In the genomic region with DNA sequence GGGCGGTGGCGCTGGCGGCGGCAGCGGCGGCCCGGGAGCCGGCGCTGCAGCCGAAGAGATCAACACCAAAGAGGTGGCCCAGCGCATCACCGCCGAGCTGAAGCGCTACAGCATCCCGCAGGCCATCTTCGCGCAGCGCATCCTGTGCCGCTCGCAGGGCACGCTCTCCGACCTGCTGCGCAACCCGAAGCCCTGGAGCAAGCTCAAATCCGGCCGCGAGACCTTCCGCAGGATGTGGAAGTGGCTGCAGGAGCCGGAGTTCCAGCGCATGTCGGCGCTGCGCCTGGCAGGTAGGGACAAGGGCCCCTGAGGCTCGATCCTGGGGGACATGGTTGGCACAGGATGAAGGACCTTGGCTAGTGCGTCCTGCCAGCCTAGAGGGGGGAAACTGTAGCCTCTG, we compare ENCODE assay signal across 10 mouse cellular contexts. TPM values are rescaled to one million over a fixed set of nuclear protein-coding genes. Genes with fewer than 3 reads are reported as not detected.
A peak's percentile ranks its signal among the peaks of the same experiment; 100 is the strongest.
DNase-seq lines count a peak whose midpoint lies in the region; ATAC-seq and TF ChIP-seq lines count a peak whose summit lies in the region.
"Had no signal": no experiment of that assay in that cellular context is flagged by ENCODE, and none has a peak within 500 bp of the region (broad histone marks: within the 10 kb centered on the region; RNA-seq: fewer than 3 reads in every experiment).

No protein-coding gene starts in this region.

- H3K9me3 ChIP-seq in E14TG2a.4 (ENCODE audit: low read length), result no peaks in the 10 kb centered on the region
- H3K9me3 ChIP-seq in hindbrain, embryonic 11.5 days (ENCODE audit: control insufficient read depth, low read length), result no peaks in the 10 kb centered on the region
- H3K9me3 ChIP-seq in liver, embryonic 16.5 days (replicated peaks; ENCODE audit: control insufficient read depth, low read length), result no peaks in the 10 kb centered on the region

- H3K27ac ChIP-seq in hindbrain, embryonic 11.5 days (ENCODE audit: low read depth, low read length), result peak overlapping the region; percentile 58
- no peak overlapping the region for H3K27ac ChIP-seq in liver, embryonic 16.5 days (ENCODE audit: low read length)

- no peak for ATAC-seq in CD4-positive, CD25-positive, alpha-beta regulatory T cell, adult 4 months
- ATAC-seq in hindbrain, embryonic 11.5 days (ENCODE audit: low FRiP score), result no peak
- no peak for ATAC-seq in liver, embryonic 16.5 days (ENCODE audit: low read depth)
- no peak for ATAC-seq in erythroblast, adult 5-6 weeks (replicated peaks; ENCODE audit: low FRiP score, poor library complexity, severe bottlenecking)

- no peak for TF ChIP-seq CTCF in E14TG2a.4 (conservative IDR thresholded peaks at IDR 0.05; ENCODE audit: low read length)

- WGBS in hindbrain, embryonic 11.5 days, result under 1% methylated on average over 34 of the region's 35 CpGs
- WGBS in liver, embryonic 16.5 days (ENCODE audit: insufficient replicate concordance), result under 1% methylated on average over 32 of the region's 35 CpGs

- peak overlapping the region; percentile 51; the same call in 1 of the 2 replicates for H3K4me2 ChIP-seq in hindbrain, embryonic 11.5 days (replicated peaks; ENCODE audit: low read depth, low read length)
- H3K4me2 ChIP-seq in liver, embryonic 16.5 days (ENCODE audit: low read depth, low read length), result peak overlapping the region; percentile 37

- peak overlapping the region; percentile 51 for H3K9ac ChIP-seq in hindbrain, embryonic 11.5 days (ENCODE audit: low read depth, low read length)
- H3K9ac ChIP-seq in liver, embryonic 16.5 days (ENCODE audit: low read depth, low read length), result no peak overlapping the region

- peaks cover 98% of the 10 kb centered on the region for H3K27me3 ChIP-seq in E14TG2a.4 (ENCODE audit: insufficient read depth, low read length)
- peaks cover 98% of the 10 kb centered on the region for H3K27me3 ChIP-seq in hindbrain, embryonic 11.5 days (ENCODE audit: control insufficient read depth, insufficient read depth, low read length)
- H3K27me3 ChIP-seq in liver, embryonic 16.5 days (ENCODE audit: control insufficient read depth, insufficient read depth, low read depth, low read length), result peaks cover 99% of the 10 kb centered on the region

- peaks cover 48% of the 10 kb centered on the region for H3K4me1 ChIP-seq in E14TG2a.4 (replicated peaks; ENCODE audit: low read depth, low read length)
- peaks cover 13% of the 10 kb centered on the region for H3K4me1 ChIP-seq in hindbrain, embryonic 11.5 days (replicated peaks; ENCODE audit: control insufficient read depth, insufficient read depth, low read length)
- H3K4me1 ChIP-seq in liver, embryonic 16.5 days (ENCODE audit: control insufficient read depth, low read depth, low read length), result peaks cover 15% of the 10 kb centered on the region

- H3K36me3 ChIP-seq in E14TG2a.4 (ENCODE audit: insufficient read depth, low read length), result no peaks in the 10 kb centered on the region
- H3K36me3 ChIP-seq in hindbrain, embryonic 11.5 days (ENCODE audit: control insufficient read depth, insufficient read depth, low read length), result no peaks in the 10 kb centered on the region
- H3K36me3 ChIP-seq in liver, embryonic 16.5 days (ENCODE audit: control insufficient read depth, insufficient read depth), result no peaks in the 10 kb centered on the region

- H3K4me3 ChIP-seq in E14TG2a.4 (replicated peaks; ENCODE audit: low read length), result peak overlapping the region; percentile 60
- H3K4me3 ChIP-seq in hindbrain, embryonic 11.5 days (ENCODE audit: low read depth, low read length), result peak overlapping the region; percentile 40
- H3K4me3 ChIP-seq in liver, embryonic 16.5 days (ENCODE audit: low read depth, low read length), result peak overlapping the region; percentile 8; the same call in 1 of the 2 replicates
- H3K4me3 ChIP-seq: erythroblast, embryonic 14.5 days had no signal

- DNase-seq in CD4-positive, CD25-positive, alpha-beta regulatory T cell, adult 2 months (ENCODE audit: low read depth, low spot score), result peak; percentile 40
- no peak for DNase-seq in hindbrain, embryonic 11.5 days (ENCODE audit: low spot score)
- no peak for DNase-seq in retina, embryonic 14.5 days (ENCODE audit: low spot score)
- no peak for DNase-seq in yolk sac, embryonic 10.5 days (ENCODE audit: low spot score)
- DNase-seq: adrenal gland, postnatal 25 days had no signal

RNA-seq across cellular contexts. Expression of a gene that starts 1.3 kb away (rescaled TPM):
- not detected for polyA plus RNA-seq in CD4-positive, CD25-positive, alpha-beta regulatory T cell, adult 4 months (2017; shearing (Covaris generic))
- polyA plus RNA-seq in hindbrain, embryonic 11.5 days (2014; fragmentation: Nextera tagmentation; extraction: Ambion mirVana), result 2.1 and 3.5 TPM in 2 replicates
- 0.02 TPM in 1 of 2 replicates, not detected in the other for polyA plus RNA-seq in liver, embryonic 16.5 days (2015; fragmentation: Nextera tagmentation; extraction: Ambion mirVana)
- not detected in 2 replicates for total RNA-seq in erythroblast, adult 5-6 weeks (2015; ENCODE audit: low replicate concordance)
- not detected in 2 replicates for total RNA-seq in erythroblast, adult 5-6 weeks (2017; ENCODE audit: low replicate concordance)
- total RNA-seq: adrenal gland, postnatal 25 days had no signal
- polyA plus RNA-seq: erythroblast, embryonic 14.5 days had no signal

RNA-seq across cellular contexts. Expression of a gene that starts 43.0 kb away (rescaled TPM):
- polyA plus RNA-seq in CD4-positive, CD25-positive, alpha-beta regulatory T cell, adult 4 months (2017; shearing (Covaris generic)), result not detected
- 0.86 and 0.95 TPM in 2 replicates for polyA plus RNA-seq in hindbrain, embryonic 11.5 days (2014; fragmentation: Nextera tagmentation; extraction: Ambion mirVana)
- polyA plus RNA-seq in liver, embryonic 16.5 days (2015; fragmentation: Nextera tagmentation; extraction: Ambion mirVana), result 0.02 TPM in 1 of 2 replicates, not detected in the other
- total RNA-seq in erythroblast, adult 5-6 weeks (2015; ENCODE audit: low replicate concordance), result not detected in 2 replicates
- 0.43 TPM in 1 of 2 replicates, not detected in the other for total RNA-seq in erythroblast, adult 5-6 weeks (2017; ENCODE audit: low replicate concordance)

Comparison
In these comparisons a context has a peak if more than half of its experiments do, and no peak if none do; other contexts are left out.
1. H3K4me3 ChIP-seq: peak in every context shown above with its lines; median percentile 60 in E14TG2a.4; 40 in hindbrain, embryonic 11.5 days; 8 in liver, embryonic 16.5 days.